Mouse (Mus musculus) E14TG2a.4 (cell line): ENCODE measurements at regions not wholly inside any gene's neighbourhood (a gene's known extent, or its start where the extent isn't known, plus 50 kb on each side); places are given as distances from the start of the nearest gene placed in this dataset.

Source experiments
- CTCF ChIP-seq: conservative IDR thresholded peaks from 2 replicates; pipeline ENCODE4 v1.5.1; 2014; ENCODE audit warnings: low read length
- NANOG ChIP-seq: IDR thresholded peaks from 2 replicates; pipeline ENCODE4 v1.6.1; 2014; ENCODE audit warnings: borderline replicate concordance, low read length, mixed read lengths
- POU5F1 ChIP-seq: IDR thresholded peaks from 2 replicates; pipeline ENCODE4 v1.6.1; 2014; ENCODE audit warnings: low read length, borderline replicate concordance

DNA sequence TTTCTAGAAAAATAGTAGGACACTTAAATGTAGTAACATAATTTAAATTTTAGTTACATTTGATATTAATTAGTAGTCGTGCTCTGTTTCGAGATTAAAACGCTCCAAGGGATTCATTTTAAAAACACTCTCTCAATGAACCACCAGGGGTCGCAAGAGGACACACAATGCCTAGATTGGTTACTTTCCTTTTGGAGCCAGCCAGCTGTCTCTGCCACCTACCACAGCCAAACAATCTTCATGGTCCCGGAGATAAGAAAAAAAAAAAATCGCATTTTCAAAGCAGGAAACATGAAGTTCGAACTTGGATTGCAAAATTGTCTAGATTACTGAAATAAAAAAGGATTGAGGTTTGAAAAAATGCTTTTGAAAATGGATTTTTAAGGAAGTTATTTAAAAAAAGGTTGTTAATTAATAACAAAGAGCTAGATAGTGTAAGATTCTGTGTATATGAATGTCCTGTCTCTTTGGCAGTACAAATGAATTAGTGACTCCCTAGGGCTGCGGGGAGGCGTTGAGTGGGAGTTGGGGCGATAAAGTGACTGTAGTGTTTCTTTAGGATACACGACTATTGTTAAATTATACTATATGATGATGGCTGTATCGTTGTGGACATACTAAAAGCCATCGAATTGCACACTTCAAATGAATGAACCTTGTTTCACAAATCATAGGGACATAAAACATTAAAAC, 108.6 kb downstream of the Gm5447 start:
- TF ChIP-seq CTCF (peak; percentile 63), NANOG (no peak), POU5F1 (no peak)
